Mouse (Mus musculus) limb, embryonic 11.5 days (tissue): ENCODE measurements at regions not wholly inside any gene's neighbourhood (a gene's known extent, or its start where the extent isn't known, plus 50 kb on each side); places are given as distances from the start of the nearest gene placed in this dataset.

ENCODE experiments used
- ATAC-seq: fragments of 200-750 bp; cut with Nextera tagmentation; 2 replicates; pipeline ENCODE4 v1.8.0; 2017; ENCODE audit warnings: low read depth; ENCODE audit not compliant: insufficient number of reproducible peaks, low FRiP score, low TSS enrichment
- DNase-seq: peaks from one replicate; pipeline ENCODE4 v3.0.0-alpha.2; 2015; ENCODE audit warnings: low spot score
- H3K27ac ChIP-seq: fragments of 300-500 bp; sonication (generic); replicated peaks from 2 replicates; pipeline ENCODE4 v1.5.1; 2014; ENCODE audit warnings: low read depth, mild to moderate bottlenecking, low read length
- H3K27me3 ChIP-seq: fragments of 300-500 bp; sonication (generic); 2 replicates; pipeline ENCODE4 v1.6.1; 2014; ENCODE audit warnings: mild to moderate bottlenecking, low read length, mixed read lengths; ENCODE audit not compliant: control insufficient read depth, insufficient read depth
- H3K36me3 ChIP-seq: fragments of 300-500 bp; sonication (generic); 2 replicates; pipeline ENCODE4 v1.6.1; 2014; ENCODE audit warnings: mild to moderate bottlenecking, low read length, moderate library complexity, mixed read lengths; ENCODE audit not compliant: control insufficient read depth, insufficient read depth
- H3K4me1 ChIP-seq: fragments of 300-500 bp; sonication (generic); 2 replicates; pipeline ENCODE4 v1.6.1; 2014; ENCODE audit warnings: low read length, mixed read lengths; ENCODE audit not compliant: control insufficient read depth, insufficient read depth
- H3K4me2 ChIP-seq: fragments of 300-500 bp; sonication (generic); 2 replicates; pipeline ENCODE4 v1.6.1; 2014; ENCODE audit warnings: low read depth, mild to moderate bottlenecking, moderate library complexity; ENCODE audit not compliant: severe bottlenecking
- H3K4me3 ChIP-seq: fragments of 300-500 bp; sonication (generic); 2 replicates; pipeline ENCODE4 v1.5.1; 2014; ENCODE audit warnings: low read depth, low read length
- H3K9ac ChIP-seq: fragments of 300-500 bp; sonication (generic); 2 replicates; pipeline ENCODE4 v1.6.1; 2014; ENCODE audit warnings: mild to moderate bottlenecking, low read length
- H3K9me3 ChIP-seq: fragments of 300-500 bp; sonication (generic); 2 replicates; pipeline ENCODE4 v1.6.1; 2016; ENCODE audit warnings: low read length; ENCODE audit not compliant: control insufficient read depth
- WGBS: fragments of 180-500 bp; shearing (Covaris S2); extraction: QIAGEN DNeasy Blood & Tissue Kit; methylation state at CpG from one replicate; pipeline ENCODE4 v1.1.7; 2014; 5-methylcytosine and 5-hydroxymethylcytosine counted together

DNA sequence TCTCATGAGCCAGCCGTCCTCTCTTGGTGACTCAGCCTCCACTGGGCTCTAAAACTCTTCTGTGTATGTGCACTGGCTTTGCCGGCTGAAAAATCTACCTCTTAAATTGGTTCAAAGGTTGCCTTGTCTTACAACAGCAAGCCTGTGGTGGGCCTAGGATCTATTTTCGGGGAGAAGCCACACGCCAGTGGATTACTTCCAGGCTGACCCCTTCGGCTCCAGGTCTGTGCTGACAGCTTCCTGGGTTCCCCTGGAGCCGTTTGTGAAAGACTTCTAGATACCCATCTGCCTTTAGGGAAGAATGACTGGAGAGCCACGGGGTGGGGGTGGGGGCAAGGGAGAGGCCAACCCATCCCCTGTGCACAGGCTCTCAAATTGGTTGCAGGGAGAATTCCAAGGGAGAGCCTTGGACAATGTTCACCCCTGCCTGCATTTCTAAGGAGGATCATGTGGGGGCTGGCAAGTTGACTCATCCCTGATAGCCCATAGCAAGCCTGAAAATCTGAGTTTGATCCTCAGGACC is 90.3 kb downstream of the Smim20 start:
- no peak for DNase-seq
- Histone ChIP-seq H3K4me1 (no peaks in the 10 kb centered on the region), H3K27ac (no peak overlapping the region), H3K36me3 (no peaks in the 10 kb centered on the region), H3K9me3 (no peaks in the 10 kb centered on the region), H3K27me3 (no peaks in the 10 kb centered on the region), H3K9ac (no peak overlapping the region), H3K4me2 (no peak overlapping the region), H3K4me3 (no peak overlapping the region)
- ATAC-seq: no peak
- WGBS: 69% methylated on average over 7 of the region's 7 CpGs

DNA sequence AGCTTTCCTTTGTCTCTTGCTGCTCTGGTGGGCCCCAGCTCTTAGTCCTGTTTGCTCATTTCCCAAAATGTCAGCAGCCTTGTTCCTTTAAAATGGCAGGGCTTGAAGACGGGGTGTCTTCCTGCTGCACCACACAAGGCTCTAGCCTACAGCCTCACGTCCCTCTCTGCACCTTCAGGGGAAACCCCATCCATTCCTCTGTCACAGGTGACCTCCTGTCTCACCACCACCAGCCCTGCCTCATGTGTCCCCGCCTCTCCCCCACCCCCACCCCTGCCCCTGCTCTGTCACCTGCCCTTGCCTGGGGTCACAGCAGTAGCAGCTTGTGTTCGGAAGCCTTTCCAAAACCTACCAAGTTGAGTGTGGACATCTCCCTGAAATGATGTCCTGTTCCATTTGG is 91.3 kb downstream of the Smim20 start:
- Histone ChIP-seq H3K36me3 (no peaks in the 10 kb centered on the region), H3K4me2 (no peak overlapping the region), H3K4me1 (no peaks in the 10 kb centered on the region), H3K27ac (no peak overlapping the region), H3K27me3 (no peaks in the 10 kb centered on the region), H3K9me3 (no peaks in the 10 kb centered on the region), H3K9ac (no peak overlapping the region), H3K4me3 (no peak overlapping the region)
- ATAC-seq (no peak), DNase-seq (no peak)
- WGBS: 54% methylated on average over 4 of the region's 4 CpGs

DNA sequence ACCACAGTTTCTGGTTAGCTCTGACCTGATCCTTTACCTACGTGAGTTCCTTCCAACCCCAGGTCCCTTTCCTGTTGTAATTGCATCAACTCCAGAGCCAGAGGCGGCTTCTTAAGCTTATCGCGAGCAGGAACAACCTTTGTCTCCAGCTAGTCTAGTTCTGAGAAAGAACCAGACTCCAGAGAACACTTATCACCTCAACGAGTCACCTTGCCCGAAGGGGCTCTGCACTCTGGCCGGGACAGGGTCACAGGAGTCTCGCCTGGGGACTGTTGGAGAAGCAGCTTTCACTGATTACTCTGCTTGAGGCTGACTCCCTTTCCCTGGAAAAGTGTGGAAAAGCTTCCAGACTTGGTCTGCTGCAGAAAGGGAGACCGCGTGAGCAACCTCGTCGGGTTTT is 93.0 kb downstream of the Smim20 start:
- DNase-seq: no peak
- no peaks in the 10 kb centered on the region for H3K4me1 ChIP-seq
- H3K4me3 ChIP-seq: no peak overlapping the region
- no peak overlapping the region for H3K9ac ChIP-seq
- no peaks in the 10 kb centered on the region for H3K27me3 ChIP-seq
- H3K9me3 ChIP-seq: no peaks in the 10 kb centered on the region
- no peak overlapping the region for H3K27ac ChIP-seq
- no peak overlapping the region for H3K4me2 ChIP-seq
- 81% methylated on average over 12 of the region's 12 CpGs for WGBS
- no peaks in the 10 kb centered on the region for H3K36me3 ChIP-seq
- no peak for ATAC-seq

DNA sequence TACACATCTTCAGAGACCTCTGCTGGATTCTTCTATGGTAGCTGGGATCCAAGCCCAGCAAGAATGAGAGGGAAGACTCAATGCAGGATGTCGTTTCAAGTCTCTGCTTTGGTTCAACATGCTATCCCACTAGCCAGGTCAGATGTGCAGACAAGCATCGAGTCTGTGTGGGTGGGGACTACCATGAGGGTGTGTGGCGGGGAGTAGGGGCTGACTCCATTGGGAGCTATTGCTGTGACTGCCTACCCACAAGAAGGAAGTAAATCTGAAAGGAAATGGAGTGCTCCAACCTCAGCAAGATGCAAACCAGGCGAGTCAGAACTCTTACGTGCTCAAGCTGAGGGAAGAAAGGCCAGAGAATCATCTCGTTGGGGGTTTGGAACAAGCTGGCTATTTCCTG is 94.4 kb downstream of the Smim20 start:
- H3K4me2 ChIP-seq: no peak overlapping the region
- H3K36me3 ChIP-seq: no peaks in the 10 kb centered on the region
- DNase-seq: no peak
- no peak overlapping the region for H3K27ac ChIP-seq
- no peaks in the 10 kb centered on the region for H3K27me3 ChIP-seq
- H3K9me3 ChIP-seq: no peaks in the 10 kb centered on the region
- ATAC-seq: no peak
- H3K4me1 ChIP-seq: no peaks in the 10 kb centered on the region
- no peak overlapping the region for H3K9ac ChIP-seq
- no peak overlapping the region for H3K4me3 ChIP-seq
- WGBS: 84% methylated on average over 6 of the region's 6 CpGs

DNA sequence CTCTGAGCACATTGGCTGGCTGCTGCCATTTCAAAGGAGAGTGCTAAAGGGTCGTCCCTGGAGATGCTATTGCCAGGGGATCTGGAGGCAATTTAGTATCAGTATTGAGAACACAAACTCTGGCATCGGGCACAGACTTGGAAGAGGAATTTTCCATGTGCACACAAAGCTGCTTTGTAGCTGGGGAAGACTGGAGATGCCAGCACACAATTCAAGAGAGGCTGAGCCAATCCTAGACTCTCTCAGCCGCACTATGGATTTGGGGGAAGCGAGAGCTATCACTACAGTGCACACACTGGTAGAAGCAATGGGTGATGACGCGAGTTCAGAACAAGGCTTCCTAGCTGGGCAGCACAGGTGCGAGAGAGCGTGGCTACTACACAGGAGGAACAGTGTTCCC is 97.0 kb downstream of the Smim20 start:
- Histone ChIP-seq H3K4me2 (no peak overlapping the region), H3K4me3 (no peak overlapping the region), H3K27ac (no peak overlapping the region), H3K27me3 (no peaks in the 10 kb centered on the region), H3K4me1 (no peaks in the 10 kb centered on the region), H3K36me3 (no peaks in the 10 kb centered on the region), H3K9me3 (no peaks in the 10 kb centered on the region), H3K9ac (no peak overlapping the region)
- DNase-seq (no peak), ATAC-seq (no peak)
- 75% methylated on average over 8 of the region's 8 CpGs for WGBS

DNA sequence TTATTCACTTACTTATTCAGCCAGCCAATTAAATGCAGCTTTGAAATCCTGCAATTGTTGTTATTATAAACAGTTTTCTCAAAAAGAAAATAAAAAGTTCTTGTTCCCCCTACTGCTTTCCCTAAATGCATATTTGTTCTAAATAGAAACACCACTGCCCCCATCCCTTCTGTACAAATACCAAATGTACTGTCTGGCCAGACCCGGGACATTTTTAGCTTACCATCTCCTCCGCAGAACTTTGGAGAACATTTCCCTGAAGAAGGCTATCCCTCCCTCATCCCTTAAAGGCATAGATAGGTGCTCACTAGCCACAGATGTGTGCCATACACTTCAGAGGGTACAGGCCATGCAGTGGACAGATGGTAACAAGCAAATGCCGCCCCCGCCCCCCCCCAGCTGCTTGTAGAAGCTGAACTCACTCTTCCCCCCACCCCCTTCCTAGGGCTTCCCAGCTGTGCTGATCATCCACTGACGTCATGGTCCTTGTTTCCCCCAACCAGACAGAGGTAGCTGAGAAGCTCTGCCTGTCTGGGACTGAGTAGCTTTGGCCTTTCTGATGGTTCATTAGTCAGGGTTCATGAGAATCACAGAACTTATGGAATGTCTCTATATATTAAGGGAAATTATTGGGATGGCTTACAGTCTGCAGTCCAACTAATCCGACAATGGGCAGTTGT is 98.9 kb upstream of the Rbpj start:
- H3K27me3 ChIP-seq: no peaks in the 10 kb centered on the region

DNA sequence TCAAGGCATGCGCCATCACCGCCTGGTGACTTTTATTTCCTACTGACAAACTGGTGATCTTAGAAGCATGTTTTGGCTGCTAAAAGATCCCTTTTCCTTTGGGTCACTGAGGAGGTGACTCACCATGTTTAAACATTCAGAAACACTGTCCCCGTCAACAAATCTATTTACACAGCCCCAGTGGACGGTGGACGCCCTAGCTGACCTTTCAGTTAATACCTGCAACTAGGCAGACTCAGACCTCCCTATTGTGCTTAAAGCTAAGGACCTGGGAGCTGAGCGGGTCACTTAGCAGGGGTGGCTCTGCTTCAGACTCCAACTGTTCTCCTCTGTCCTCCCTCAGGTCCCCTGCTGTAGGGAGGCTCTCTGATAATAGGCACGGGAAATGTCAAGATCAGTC is 95.7 kb upstream of the Rbpj start:
- H3K4me2 ChIP-seq: no peak overlapping the region
- ATAC-seq (no peak), DNase-seq (no peak)

More for the DNA sequence above, 98.9 kb upstream of the Rbpj start:
- Histone ChIP-seq H3K9ac (no peak overlapping the region), H3K27ac (no peak overlapping the region), H3K4me2 (no peak overlapping the region), H3K4me3 (no peak overlapping the region), H3K4me1 (no peaks in the 10 kb centered on the region), H3K36me3 (no peaks in the 10 kb centered on the region), H3K9me3 (no peaks in the 10 kb centered on the region)
- ATAC-seq: no peak
- WGBS: 76% methylated on average over 6 of the region's 6 CpGs
- no peak for DNase-seq

DNA sequence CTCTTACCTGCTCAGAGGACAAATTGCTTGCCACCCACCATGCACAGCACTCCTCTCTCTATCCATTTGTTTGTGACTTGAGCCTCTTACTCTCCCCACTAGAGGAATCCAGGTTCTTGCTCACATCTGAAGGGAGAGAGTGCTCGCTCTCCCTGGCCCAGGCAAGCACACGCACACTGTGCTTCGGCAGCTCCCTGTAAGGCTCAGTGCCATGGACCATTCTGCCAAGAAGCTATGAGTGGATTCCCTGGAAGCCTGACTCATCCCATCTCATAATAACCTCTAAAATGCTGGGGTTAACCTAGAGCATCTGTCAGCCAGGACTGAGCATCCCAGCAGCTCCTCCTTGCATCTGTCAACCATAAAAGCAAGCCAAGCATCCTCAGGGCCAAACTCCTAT is 94.3 kb upstream of the Rbpj start:
- no peak overlapping the region for H3K9ac ChIP-seq
- peaks cover 7% of the 10 kb centered on the region; the same call in 1 of the 2 replicates for H3K4me1 ChIP-seq
- WGBS: 94% methylated on average over 3 of the region's 3 CpGs
- no peak overlapping the region for H3K4me3 ChIP-seq
- H3K9me3 ChIP-seq: no peaks in the 10 kb centered on the region
- no peaks in the 10 kb centered on the region for H3K27me3 ChIP-seq
- ATAC-seq (no peak), DNase-seq (no peak)
- no peaks in the 10 kb centered on the region for H3K36me3 ChIP-seq
- no peak overlapping the region for H3K27ac ChIP-seq
- no peak overlapping the region for H3K4me2 ChIP-seq

More for the DNA sequence above, 95.7 kb upstream of the Rbpj start:
- WGBS: 94% methylated on average over 7 of the region's 7 CpGs
- Histone ChIP-seq H3K27me3 (no peaks in the 10 kb centered on the region), H3K4me3 (no peak overlapping the region), H3K9ac (no peak overlapping the region), H3K4me1 (peaks cover 7% of the 10 kb centered on the region; the same call in 1 of the 2 replicates), H3K9me3 (no peaks in the 10 kb centered on the region), H3K27ac (no peak overlapping the region), H3K36me3 (no peaks in the 10 kb centered on the region)

DNA sequence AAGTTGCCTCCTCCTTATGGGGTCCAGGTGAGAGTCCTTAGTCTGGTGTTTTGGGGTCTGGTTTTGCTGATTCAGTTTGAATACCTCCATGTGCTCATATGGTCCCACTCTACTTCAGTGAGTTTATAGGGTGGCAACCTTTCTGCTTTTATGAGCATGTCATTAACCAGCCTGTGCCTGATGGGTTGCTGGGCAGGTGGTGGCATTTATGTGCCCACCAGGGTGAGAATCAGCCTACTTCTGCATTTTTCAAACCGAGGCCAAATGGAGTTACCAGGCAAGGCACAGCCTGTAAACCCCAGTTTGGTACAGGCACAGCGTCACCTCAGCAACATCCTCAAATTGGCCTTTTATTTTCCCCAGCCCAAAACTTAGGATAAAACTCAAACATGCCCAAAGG is 92.6 kb upstream of the Rbpj start:
- no peaks in the 10 kb centered on the region for H3K36me3 ChIP-seq
- WGBS: 24% methylated on average over 2 of the region's 2 CpGs
- DNase-seq (peak; percentile 40), ATAC-seq (0 out of 2 replicates have a peak, but pooled peaks have one; percentile 41)
- no peaks in the 10 kb centered on the region for H3K27me3 ChIP-seq
- H3K4me2 ChIP-seq: no peak overlapping the region
- H3K27ac ChIP-seq: no peak overlapping the region
- no peak overlapping the region for H3K9ac ChIP-seq
- H3K4me1 ChIP-seq: peaks cover 11% of the 10 kb centered on the region; the same call in 1 of the 2 replicates
- H3K9me3 ChIP-seq: no peaks in the 10 kb centered on the region
- H3K4me3 ChIP-seq: no peak overlapping the region
